Mouse (Mus musculus) stomach, postnatal 0 days (tissue): Measurements from ENCODE around the gene Gm8237. TPM values are rescaled to one million over a fixed set of nuclear protein-coding genes. Genes with fewer than 3 reads are reported as not detected.

ENCODE experiments used
- polyA plus RNA-seq: library from polyadenylated mRNA; unstranded; fragments of >200 nt; fragmentation: Nextera tagmentation; extraction: Ambion mirVana; gene quantifications from 2 replicates; pipeline ENCODE4 v1.2.1, GENCODE M21; 2015

The Gm8237 gene
- polyA plus RNA-seq, 1 experiment from 2014 or later: 0.11 TPM

Other genes with a start within 250 kb of the Gm8237 start
- not detected in 2 replicates for gene Gm8265, start 247.4 kb downstream of the Gm8237 start, polyA plus RNA-seq
- gene Gm9603, start 192.9 kb downstream of the Gm8237 start, polyA plus RNA-seq: not detected in 2 replicates
- 0.16 TPM in 1 of 2 replicates, not detected in the other for gene Gm3373, start 138.8 kb downstream of the Gm8237 start, polyA plus RNA-seq
- 0.34 and 0.50 TPM in 2 replicates for gene Gm3383, start 72.4 kb downstream of the Gm8237 start, polyA plus RNA-seq
- gene Gm3424, start 50.1 kb downstream of the Gm8237 start, polyA plus RNA-seq: not detected in 2 replicates
- gene Gm3248, start 81.4 kb upstream of the Gm8237 start, polyA plus RNA-seq: 0.33 and 0.44 TPM in 2 replicates
- not detected in 2 replicates for gene Gm3453, start 98.8 kb upstream of the Gm8237 start, polyA plus RNA-seq
- not detected in 2 replicates for gene Gm6337, start 177.9 kb upstream of the Gm8237 start, polyA plus RNA-seq
- gene Gm8206, start 213.6 kb upstream of the Gm8237 start, polyA plus RNA-seq: 0.80 and 0.86 TPM in 2 replicates
- 0.68 and 0.85 TPM in 2 replicates for gene Gm3468, start 228.3 kb upstream of the Gm8237 start, polyA plus RNA-seq
- not detected in 2 replicates for gene Gm3476, start 245.4 kb upstream of the Gm8237 start, polyA plus RNA-seq